Mouse (Mus musculus) G1E (cell line): ENCODE results near the gene Xrra1.

Experiments
- CTCF ChIP-seq: IDR thresholded peaks from 2 replicates; pipeline ENCODE4 v1.5.1; 2012; ENCODE audit warnings: low read depth, low read length, inconsistent platforms, mixed read lengths
- GATA1 ChIP-seq: IDR thresholded peaks from 2 replicates; pipeline ENCODE4 v1.6.1; 2012; ENCODE audit warnings: borderline replicate concordance, low read length, inconsistent platforms, mixed read lengths
- GATA2 ChIP-seq: IDR thresholded peaks from 2 replicates; pipeline ENCODE4 v1.6.1; 2012; ENCODE audit warnings: low read depth, low read length, inconsistent platforms, borderline replicate concordance
- POLR2AphosphoS5 ChIP-seq: IDR thresholded peaks from 2 replicates; pipeline ENCODE4 v1.6.1; 2012; ENCODE audit warnings: low read depth, low read length, inconsistent platforms; ENCODE audit not compliant: insufficient replicate concordance

DNA sequence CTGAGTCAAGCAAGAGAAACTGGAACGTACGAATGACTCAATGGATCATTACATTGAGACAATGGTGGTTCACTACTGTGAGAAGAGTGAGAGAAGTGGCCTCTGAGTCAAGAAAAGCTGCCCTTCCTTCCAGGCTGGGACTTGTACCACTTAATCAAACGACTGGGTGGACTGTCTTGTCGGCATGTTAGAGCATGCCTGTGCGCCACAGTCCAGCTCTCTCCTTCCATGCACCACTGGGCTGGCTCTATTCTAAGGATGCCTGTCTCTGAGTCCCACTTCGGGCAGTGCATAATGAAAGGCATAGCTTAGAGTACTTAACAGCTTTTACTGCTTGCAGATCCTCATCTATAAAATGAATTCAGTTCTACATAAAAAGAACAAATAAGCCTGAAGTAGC is 32.8 kb upstream of the Xrra1 start:
- TF ChIP-seq CTCF (no peak), GATA1 (no peak), GATA2 (no peak), POLR2AphosphoS5 (no peak)
